Mouse (Mus musculus): ENCODE results near the gene Rps29.

Gene Rps29

DNA sequence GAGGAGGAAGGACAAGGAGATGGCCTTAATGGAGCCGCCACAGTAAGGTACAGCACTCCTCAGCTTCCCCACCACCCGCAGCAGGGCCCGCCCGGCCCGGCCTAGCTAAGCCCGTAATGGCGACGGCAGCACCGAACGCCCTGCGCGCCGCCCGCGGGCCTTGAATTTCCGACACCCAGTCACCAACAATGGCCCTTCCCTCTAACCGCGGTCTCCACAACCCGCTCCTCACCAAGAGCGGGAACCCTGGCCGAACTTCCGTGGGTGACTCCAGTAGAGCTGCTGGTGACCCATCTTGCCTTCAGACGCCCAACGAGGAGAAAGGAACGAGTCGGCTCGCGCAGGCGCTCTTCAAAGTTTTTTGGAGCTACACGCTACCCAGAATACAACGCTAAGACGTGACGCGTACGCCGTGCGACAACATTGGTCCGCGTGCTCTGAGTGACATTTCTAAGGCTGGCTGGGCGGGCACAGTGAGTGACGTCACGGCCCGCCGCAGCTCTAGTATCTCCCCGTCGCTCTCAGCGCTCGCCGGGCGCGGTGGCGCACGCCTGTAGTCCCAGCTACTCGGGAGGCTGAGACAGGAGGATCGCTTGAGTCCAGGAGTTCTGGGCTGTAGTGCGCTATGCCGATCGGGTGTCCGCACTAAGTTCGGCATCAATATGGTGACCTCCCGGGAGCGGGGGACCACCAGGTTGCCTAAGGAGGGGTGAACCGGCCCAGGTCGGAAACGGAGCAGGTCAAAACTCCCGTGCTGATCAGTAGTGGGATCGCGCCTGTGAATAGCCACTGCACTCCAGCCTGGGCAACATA lies at the start of gene Rps29:
TSS of gene Rps29 (minus strand) at position 422 of the 813 bp plus-strand sequence.
- peak; percentile 98 for DNase-seq

DNA sequence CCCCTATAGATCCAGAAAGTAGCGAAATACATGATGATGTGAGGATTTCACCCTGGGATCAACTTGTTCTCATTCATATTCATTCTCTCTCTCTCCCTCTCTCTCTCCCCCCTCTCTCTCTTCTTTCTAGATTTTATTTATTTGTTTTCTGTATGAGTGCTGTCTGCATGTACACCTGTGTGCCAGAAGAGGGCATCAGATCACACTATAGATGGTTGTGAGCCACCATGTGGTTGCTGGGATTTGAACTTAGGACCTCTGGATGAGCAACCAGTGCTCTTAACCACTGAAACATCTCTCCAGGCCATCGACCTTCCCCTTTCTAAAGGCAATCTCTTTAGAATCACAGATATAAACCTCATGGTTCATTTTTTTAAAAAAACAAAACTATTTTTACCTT lies 49.5 kb upstream of the Rps29 start:
- DNase-seq, result no peak

DNA sequence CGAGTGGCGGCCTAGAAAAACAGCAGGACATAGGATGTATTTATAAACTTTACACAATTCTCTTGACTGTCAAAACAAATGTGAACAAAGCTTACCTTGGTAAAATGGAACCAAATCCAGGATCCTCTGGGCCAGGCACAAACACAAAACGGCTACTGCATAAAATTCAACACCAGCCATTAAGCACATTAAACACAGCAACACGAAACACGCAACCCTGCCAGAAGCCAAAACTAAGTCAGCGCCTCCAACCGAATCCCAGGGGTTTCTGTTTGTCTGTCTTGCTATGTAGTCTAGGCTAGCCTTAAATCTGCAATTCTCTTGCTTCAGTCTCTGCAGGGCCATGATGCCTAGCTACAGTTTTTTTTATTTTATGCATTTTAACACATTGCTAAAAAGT lies 48.9 kb upstream of the Rps29 start:
- no peak for DNase-seq

DNA sequence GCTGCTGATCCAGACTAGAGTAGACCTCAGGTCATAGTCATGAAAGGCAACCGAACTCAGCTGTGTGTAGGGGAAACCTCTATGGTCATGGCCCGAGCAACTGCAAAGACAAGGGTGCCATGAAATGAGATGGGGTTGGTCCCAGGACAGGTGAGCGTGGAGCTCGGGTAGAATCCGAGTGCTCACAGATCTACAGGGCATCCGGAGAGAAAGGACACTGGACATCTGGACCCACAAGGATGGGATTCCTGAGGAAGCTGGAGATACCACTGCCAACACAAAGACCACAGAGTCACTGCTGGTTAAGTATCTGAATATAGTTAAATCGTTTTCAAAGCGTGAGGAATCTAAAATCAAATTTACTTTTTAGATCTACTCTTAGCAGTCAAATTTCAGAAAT lies 48.4 kb upstream of the Rps29 start:
- DNase-seq, result no peak

DNA sequence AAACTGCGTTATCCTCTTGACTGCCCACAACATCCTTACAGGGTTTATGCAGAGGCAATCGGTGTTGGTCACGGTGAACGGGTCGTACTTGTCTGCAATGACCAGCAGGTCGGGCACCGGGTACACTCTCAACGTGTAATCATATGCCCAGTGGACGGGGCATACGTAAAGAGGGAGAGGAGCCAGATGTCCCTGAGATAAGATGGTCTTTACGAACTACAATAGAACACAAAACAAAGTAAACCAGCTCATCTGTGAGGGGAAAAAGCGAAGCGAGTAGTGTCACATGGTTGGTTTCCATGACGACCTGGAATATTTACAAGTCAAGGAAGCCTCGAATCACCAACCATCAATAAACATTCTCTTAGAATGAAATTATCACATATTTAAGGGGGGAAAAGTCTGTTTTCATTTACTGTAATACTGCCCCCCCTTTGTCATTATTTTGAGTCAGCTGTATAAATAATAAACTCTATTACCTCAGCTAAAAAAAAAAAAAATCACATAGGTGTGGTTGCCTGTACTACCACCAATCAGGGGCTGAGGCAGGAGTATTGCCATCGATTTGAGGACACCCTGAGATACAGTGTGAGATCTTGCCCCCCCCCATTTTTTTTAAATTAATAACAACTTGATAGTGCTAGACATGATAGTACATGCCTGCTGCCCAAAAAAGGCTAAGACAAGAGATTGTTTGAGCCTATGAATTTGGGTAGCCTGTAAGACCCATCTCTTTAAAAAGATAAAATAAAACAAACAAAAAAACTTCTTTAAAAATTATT lies 45.3 kb upstream of the Rps29 start, which contains the start of gene Gm49384:
TSS of gene Gm49384 (minus strand) at position 216 of the 782 bp plus-strand sequence.
- DNase-seq, result no peak

DNA sequence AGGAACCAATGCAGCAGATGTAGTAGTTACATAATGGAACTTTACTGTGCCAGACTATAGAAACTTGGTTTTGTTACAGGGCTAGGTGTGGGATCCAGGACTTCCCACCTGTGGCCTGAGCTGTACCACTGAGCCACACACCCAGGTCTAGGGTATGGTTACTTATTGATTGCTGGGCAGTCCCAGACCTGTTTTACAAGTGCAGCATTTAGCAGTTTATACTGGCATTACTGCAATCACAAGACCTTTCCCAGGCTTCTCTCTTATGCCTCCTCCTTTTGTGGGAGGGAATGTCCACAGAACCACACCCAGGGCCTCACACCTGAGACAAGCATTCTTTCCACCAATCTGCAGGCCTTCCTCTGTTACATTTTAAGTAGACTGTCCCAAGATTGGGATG lies 40.0 kb upstream of the Rps29 start:
- no peak for DNase-seq

DNA sequence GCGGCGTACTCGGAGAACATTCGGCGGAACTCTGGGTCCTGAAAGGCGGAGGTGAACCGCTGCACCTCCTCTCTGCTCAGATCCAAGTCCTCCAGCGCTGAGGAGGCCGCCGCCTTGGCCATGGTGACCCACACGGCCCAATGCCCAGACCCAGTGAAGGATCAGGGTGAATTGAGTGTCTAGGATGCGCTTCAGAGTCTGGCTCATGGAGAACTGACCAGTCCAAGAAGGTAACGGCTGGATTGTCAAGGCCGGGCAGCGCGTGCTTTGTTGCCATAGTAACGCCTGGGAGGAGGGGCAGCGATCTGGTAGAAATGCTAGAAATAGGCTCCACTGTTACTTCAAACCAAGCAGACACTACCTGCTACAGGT lies 39.2 kb upstream of the Rps29 start, which contains the start of gene Dnaaf2:
TSS of gene Dnaaf2 (minus strand) at position 266 of the 372 bp plus-strand sequence.
- DNase-seq, result peak; percentile 89

DNA sequence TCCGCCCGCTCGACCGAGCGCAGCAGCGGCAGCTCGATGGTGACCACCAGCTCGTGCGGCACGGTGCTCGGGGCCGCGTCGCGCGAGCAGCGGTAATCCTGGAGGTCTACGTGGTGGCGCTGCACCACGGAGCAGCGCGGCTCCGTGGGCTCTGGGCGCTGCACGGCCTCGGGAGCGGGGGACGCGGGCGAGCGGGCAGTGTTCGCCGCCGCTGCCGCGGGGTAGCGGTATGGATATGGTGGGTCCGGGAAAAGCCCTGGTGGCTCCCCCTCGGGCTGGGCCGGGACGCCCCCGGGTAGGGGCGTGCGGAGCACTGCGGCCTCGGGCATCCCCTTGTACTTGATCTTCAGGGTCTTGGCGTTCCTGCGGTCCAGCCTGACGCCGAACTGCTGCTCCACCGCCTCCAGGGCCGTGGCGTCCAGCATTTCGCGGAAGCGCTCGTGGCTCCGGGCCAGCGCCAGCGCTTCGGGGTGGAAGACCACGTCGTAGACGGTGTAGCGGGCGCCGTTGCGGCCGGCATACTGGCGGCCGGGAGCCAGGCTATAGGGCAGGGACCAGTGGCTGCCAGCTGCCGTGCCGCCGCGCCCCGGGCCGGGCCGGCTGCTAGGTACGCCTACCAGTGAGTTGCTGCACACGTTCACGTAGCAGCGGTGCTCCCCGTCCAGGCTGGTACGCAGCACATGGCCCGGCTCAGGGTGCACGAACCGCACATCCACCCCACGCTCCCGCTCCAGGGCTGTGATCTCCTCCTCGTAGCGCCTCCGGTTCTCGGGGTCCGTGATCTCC lies 38.6 kb upstream of the Rps29 start:
- peak; percentile 80 for DNase-seq

DNA sequence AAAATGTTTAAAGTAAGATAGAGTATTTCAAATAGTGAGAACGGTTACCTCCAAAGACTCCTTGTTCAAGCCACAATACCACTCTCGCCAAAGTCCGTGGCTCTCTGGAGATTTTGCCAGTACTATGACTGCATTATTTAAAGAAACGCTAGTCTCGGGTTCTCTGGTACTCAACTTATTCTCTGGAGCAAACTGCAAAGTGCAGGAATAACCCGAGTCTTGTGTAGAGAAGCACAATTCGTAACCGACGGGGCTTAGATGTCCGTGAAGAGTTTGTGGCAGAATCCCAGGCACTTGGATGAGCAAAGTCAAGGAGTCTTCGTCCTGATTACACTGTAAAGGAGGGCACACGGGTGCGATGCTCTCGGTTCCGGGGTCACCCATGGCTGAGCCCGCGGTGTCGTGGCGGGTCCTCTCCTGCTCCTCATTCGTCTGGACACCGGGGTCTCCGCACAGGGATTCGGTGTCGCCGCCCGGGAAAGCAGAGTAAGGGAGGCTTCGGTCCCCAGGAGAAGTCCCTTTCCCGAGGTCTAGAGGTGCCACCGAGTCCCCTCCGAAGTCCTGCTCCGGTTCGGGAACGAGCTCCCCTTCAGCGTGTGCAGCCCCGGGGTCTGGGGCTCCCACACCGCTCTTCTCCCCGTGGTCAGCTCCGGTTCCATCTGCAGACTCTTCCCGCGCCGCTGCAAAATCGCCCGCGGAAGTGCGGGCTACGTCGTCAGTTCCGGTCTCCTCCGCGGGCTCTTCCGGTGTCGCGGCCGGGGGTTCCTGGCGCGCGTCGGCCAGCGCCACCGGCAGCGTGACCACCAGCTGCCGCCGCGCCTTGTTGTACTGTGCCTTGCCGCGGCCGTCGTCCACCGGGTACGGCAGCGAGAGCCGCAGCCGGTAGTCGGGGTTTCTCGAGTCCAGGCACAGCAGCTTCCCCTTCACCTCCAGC lies 37.7 kb upstream of the Rps29 start, which contains the start of gene Gm49383:
TSS of gene Gm49383 (minus strand) at position 661 of the 934 bp plus-strand sequence.
- peak; percentile 85 for DNase-seq

DNA sequence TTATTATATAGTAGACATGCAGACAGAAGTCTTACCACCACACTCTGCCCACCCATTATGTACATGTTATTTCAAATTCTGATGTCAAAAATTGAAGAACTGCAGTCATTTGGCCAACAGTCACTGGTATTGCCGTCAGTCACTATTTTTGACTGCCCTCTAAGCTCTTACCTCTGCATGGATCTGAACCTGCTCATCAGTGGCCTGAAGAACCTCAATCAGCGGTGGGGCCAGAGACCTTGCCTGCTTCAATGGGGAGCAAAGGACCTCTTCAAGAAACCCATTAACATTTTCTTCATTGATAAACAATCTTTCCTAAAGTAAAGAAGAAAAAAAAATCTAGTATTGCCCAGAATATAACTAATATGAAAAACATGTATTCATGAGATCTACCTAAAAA lies 33.7 kb upstream of the Rps29 start:
- DNase-seq, result no peak

DNA sequence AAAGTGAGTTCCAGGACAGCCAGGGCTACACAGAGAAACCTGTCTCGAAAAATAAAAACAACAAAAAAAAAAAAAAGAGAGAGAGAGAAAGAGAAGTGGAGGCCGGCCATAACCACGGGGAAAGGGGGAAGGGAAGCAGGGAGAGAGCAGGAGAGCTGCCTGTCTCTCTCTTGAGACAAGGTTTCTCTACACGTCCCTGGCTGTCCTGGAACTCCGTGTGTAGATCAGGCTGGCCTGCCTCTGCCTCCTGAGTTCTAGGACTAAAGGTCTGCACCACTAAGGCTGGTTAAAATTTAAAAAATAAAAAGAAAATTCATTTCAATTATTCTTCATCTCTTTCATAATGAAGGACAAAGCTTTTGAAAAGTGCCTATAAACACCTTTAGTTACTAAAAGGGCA lies 32.4 kb upstream of the Rps29 start:
- no peak for DNase-seq

DNA sequence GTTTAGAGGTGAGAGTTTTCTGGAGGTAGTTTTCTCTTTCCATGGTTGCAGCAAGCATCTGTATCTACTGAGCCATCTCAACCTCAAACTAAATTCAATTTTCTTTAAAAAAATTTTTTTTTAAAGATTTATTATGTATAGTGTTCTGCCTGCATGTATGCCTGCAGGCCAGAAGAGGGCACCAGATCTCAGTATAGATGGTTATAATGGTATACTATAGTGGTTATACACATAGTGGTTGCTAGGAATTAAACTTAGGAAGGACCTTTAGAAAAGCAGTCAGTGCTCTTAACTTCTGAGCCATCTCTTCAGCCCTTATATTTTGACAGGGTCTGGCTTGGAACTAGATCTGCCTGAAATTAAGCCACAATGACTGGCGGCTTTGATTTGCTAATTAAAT lies 31.5 kb upstream of the Rps29 start:
- DNase-seq, result no peak

DNA sequence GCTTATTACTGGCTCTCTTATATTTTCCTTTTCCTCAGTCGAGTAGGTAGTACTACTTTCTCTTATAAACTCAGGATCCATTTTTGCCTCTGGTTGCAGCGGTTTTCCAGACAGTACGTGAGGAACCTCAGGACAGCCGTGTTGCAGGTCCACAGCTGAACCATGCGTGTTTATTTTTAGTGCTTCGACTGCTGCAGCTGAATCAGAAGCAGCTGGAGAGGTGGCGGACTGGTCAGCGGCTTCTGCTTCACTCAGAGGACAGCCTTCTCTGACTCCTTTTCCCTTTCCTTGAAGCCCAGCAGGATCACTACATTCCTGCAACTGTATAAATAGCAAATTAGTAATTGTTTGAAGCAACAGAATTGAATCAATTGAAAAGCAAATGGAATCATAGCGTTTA lies 31.1 kb upstream of the Rps29 start:
- no peak for DNase-seq

DNA sequence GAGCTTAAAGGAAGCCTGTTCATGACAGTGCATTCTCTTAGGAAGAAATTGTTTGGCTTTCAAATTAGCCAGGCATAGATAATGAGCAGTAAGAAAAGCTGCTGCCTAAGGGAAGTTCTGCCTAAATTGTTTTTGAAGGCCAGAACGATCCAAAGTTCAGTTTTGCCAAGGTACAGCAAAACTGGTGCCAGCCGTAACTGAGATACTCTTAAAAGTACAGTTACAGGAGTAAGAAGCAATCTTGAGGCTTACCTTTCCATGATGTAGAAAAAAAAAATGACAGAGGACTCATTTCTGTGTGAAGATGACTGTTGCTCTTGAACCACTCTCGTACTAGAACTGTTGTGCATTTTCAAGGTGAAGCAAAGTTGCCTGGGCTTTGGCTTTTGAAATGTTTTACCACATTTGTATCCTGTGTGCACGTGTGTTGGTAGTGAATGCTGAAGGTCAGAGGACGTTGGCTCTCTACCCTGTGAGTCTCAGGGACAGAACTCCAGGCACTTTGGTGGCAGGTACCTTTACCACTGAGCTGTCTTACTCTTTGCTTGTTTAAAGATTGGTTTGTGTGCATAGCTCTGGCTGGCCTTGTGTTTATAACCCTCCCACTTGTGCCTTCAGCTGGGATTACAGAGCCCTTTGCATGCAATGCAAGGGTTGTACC lies 28.0 kb upstream of the Rps29 start:
- peak; percentile 26 for DNase-seq

DNA sequence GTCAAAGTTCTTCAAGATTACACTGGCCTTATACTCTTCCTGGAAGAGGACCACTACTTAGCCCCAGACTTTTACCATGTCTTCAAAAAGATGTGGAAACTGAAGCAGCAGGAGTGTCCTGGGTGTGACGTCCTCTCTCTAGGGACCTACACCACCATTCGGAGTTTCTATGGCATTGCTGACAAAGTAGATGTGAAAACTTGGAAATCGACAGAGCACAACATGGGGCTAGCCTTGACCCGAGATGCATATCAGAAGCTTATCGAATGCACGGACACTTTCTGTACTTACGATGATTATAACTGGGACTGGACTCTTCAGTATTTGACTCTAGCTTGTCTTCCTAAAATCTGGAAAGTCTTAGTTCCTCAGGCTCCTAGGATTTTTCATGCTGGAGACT lies 26.4 kb upstream of the Rps29 start:
- DNase-seq, result no peak

DNA sequence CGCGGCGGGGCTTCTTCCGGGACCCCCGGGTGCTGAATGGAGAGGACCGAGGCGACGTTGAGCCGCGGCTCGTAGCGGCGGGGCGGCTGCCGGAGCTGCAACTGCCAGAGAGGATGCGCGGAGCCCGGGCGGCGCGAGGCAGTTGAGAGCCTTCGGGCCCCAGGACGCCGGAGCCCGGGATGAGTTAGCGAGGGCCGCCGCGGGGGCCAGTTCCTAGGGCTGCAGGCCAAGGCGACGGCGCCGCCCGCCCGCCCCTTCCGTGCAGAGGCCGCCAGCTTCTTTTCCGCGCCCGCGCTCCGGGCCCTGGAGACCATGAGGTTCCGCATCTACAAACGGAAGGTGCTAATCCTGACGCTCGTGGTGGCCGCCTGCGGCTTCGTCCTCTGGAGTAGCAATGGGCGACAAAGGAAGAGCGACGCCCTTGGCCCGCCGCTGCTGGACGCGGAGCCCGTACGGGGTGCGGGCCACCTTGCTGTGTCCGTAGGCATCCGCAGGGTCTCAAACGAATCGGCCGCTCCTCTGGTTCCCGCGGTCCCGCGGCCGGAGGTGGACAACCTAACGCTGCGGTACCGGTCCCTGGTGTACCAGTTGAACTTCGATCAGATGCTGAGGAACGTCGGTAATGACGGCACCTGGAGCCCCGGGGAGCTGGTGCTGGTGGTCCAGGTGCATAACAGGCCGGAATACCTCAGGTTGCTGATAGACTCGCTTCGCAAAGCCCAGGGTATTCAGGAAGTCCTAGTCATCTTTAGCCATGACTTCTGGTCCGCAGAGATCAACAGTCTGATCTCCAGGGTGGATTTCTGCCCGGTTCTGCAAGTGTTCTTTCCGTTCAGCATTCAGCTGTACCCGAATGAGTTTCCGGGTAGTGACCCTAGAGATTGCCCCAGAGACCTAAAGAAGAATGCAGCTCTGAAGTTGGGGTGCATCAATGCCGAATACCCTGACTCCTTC lies 25.6 kb upstream of the Rps29 start:
- DNase-seq, result peak; percentile 76

DNA sequence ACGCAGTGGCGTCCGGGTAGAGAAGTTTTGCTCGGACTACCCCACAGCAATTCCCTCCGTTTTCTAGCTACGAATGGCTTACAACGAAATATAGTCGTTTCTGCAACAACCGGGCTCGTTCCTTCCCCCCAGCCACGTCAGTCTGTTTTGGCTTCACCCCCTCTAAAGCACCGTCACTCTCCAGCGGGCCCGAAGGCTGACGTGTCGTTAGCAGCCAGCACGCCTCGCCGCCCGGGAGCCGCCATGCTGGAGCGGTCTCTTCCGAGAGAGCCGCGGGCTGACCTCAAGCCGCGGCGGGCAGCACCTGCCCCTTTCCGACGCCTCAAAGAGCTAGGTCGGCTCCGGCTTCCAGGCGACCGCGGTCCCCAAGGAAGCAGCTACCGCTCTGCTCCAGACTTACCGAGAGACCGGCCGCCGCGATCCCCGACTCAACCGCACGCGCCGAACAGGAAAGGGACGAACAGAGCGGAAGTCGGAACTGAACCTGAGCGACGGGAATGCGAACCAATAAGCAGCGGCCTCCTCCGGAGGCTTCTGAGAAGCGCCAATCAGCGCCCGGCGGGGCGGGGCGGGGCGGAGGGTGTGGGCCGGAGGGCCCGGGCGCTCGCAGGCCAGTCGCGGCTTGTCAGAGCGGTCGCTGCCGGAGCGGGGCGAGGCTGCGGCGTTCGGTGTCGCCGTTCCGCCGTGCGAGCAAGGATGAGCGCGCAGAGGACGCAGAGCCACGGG lies 24.8 kb upstream of the Rps29 start, which contains the start of the genes Rpl36al and Mgat2:
TSS of gene Rpl36al (minus strand) at position 501 of the 726 bp plus-strand sequence.
TSS of gene Mgat2 (plus strand) at position 575 of the 726 bp plus-strand sequence.
- DNase-seq, result peak; percentile 100

DNA sequence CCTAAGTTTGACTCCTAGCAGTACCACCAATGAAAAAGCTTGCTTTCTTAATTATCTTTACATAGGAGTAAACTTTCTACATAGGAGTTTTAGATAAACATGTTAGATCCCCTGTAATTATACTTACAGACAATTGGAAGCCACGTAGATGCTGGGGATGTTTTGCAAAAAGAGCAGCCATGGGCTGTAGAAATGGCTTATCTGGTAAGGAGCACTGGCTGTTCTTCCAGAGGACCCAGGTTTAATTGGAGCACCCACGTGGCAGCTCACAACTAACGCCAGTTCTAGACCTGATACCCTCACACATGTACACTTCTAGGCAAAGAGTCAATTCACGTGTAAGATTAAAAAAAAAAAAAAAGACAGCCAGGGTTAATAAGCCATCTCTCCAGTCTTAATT lies 22.8 kb upstream of the Rps29 start:
- no peak for DNase-seq

DNA sequence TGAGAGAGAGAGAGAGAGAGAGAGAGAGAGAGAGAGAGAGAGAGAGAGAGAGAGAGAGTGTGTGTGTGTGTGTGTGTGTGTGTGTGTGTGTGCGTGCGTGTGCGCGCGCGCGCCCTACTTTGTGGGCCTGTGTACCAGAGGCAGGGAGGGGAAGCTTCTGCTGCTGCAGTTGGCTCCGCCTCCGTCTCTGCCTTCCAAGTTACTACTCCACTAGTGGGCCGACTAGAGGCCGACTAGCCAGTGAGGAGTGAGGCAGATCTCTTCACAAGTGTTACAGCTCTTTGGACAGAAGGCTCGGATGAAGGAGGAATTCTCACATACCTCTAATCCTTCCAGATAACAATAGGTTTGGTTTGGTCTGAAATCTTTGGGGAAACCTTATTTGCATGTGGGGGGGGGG lies 20.4 kb upstream of the Rps29 start:
- peak; percentile 22 for DNase-seq

Measured in kidney, postnatal 10 days (tissue).